Mouse (Mus musculus): Measurements from ENCODE around the gene Ror1. TPM values are rescaled to one million over a fixed set of nuclear protein-coding genes. Genes with fewer than 3 reads are reported as not detected.

Ror1 gene
- total RNA-seq, 4 experiments from 2014 or later = 2.9 to 3.8 (median 3.3) TPM

DNA sequence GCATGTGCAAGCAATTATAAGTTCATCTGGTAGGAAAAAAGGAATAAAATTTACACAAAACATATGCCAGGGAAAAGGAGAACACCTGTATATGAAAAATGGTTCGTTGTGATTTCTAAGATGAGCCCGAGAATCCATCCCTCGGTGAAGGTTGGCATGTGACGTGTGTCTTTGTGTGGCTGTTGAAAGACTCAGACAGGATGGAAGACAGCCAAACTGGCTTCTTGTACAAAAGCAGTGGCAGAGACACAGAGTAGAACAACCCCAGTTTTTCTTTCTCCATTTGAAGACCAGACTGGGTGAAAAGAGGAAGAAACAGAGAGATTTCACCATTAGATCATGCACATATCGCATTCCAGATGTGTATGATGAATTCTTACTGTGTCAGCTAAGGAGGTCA, 62.8 kb downstream of the Ror1 start:
- no peak for DNase-seq (ENCODE audit: low spot score)

DNA sequence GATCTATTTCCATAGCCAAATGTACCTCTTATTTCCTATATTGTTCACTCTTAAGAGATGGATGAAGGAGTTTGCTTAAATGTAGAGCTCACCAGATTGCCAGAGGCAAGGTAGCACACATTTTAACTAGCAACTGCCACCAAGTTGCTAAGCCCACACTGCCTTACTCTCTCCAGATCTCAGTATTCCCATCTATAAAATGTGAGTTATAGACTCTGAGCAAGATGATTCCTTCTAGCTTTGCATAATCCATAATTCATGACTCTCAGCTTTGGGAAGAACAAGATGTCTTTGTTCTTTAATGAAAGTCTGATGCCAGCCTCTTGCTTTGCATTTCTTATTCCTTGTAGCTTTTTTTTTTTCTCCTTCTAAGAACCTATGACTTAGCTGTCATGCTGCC, 64.6 kb downstream of the Ror1 start:
- DNase-seq (ENCODE audit: low spot score) = no peak

DNA sequence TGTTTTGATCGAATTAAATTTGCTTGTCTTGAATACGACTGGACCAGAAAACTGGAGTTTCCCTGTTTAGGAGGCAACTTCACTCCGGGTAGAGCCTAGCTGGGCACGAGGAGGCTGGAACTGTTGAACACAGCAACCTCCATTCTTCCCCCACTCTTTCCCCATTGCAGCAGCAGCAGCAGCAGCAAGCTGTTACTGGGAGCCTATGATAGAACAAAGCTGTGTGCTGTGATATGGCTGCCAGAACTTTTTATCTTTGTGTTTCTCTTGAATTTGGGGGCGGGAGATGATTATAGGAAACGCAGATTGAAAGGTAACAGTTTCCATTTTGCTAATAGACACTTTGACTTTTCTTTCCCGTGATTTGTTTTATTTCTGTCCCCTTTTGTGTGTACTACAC, 70.2 kb downstream of the Ror1 start:
- DNase-seq (ENCODE audit: low spot score) = no peak

GRCm38 (mm10) chr4:100166871-100167270, 71.3 kb downstream of the Ror1 start:
- DNase-seq (ENCODE audit: low spot score) = no peak

GRCm38 (mm10) chr4:100169683-100170082, 74.1 kb downstream of the Ror1 start:
- no peak for DNase-seq (ENCODE audit: low spot score)

- no peak for DNase-seq (ENCODE audit: low spot score)
These were observed 74.6 kb downstream of the Ror1 start for GRCm38 (mm10) chr4:100170161-100170650.

- DNase-seq (ENCODE audit: low spot score) = no peak
These were observed 75.2 kb downstream of the Ror1 start for GRCm38 (mm10) chr4:100170743-100171142.

- DNase-seq (ENCODE audit: low spot score) = no peak
These were observed 75.9 kb downstream of the Ror1 start for GRCm38 (mm10) chr4:100171483-100171898.

- peak; percentile 34 for DNase-seq (ENCODE audit: low spot score)
These were observed 80.0 kb downstream of the Ror1 start for GRCm38 (mm10) chr4:100175594-100175993.

DNA sequence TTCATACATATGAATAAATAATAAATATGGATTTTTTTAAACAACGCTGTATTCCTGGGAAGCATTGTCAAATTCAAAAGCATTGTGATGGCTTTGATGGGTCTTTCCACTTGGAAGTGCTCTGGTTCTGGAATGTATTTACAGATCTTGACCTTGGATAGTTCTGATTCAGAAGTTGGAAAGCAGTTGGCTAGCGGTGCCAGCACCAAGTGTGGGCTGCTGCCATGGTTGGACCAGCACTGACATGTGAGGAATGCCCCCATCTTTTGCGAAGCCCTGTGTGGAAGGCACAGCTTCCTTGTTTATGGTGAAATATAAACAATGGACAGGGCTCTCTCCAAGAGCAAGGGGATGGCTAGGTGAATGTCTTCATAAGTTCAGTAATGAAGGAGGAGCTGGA, 82.7 kb downstream of the Ror1 start:
- no peak for DNase-seq (ENCODE audit: low spot score)

- peak; percentile 84 for DNase-seq (ENCODE audit: low spot score)
These were observed 86.1 kb downstream of the Ror1 start for GRCm38 (mm10) chr4:100181676-100182075.

DNA sequence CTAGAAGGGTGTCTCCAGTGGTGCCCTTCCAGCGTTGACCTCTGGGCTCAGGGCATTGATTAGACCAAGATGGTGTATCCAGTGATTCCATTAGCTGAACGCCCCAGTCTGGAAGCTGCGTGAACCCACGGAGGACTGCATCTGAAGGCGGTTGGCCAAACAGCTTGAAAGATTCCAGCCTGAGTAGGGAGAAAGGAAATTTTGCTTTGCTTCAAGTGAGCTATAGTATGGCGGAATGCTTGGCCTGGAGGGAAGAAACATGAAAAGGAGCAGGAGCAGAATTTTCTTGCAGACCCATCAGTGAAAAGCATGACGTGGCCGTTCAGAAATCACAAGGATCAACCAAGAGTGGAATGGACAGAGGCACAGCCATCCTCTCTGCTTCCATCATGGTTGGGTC, 91.2 kb downstream of the Ror1 start:
- DNase-seq (ENCODE audit: low spot score) = no peak

GRCm38 (mm10) chr4:100187563-100188200, 92.1 kb downstream of the Ror1 start:
- peak; percentile 30 for DNase-seq (ENCODE audit: low spot score)

DNA sequence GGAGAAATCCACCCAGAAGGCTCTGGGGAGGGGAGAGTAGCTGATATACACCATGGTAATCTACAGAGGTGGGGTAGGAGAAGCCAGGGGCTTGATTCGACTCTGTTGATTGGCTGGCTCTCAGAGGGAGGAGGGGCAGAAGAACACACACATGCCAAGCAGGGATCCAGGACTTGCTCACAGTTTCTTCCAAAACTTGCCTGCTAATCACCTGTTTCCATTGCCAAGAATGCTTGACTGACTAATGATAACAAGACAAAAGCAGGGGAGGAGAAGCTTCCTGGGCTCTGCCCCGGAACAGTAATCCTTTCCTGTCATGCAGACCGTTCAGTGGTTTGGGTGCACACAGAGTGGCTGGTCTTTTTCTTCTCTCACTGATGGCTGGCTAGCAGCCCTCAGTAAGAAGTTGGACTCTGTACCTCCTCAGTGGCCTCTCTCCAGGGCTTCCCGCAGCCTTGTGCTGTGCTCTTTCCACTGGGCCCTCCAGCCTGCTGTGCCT, 92.7 kb downstream of the Ror1 start:
- peak; percentile 42 for DNase-seq (ENCODE audit: low spot score)

GRCm38 (mm10) chr4:100191483-100191882, 95.9 kb downstream of the Ror1 start:
- DNase-seq (ENCODE audit: low spot score) = no peak

DNA sequence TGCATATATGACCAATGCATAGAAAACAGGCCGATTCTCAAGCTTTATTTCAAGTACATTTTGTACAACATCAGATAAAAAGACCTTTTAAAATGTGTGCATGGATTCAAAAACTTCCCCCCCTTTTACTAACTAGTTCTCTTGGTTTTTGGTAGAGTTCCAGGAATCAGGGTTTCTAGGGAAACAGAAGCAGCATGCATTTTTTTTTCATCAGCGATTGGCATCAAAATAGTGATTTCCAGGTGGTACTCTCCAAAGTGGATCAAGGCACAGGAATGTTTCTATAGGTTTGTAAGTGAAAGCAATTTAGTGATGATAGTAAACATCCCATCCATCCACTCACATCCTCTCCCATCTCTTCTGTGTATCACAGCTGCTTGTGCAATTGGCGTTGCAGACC, 98.5 kb downstream of the Ror1 start:
- no peak for DNase-seq (ENCODE audit: low spot score)

GRCm38 (mm10) chr4:100196255-100196793, 100.7 kb downstream of the Ror1 start:
- DNase-seq (ENCODE audit: low spot score) = no peak

DNA sequence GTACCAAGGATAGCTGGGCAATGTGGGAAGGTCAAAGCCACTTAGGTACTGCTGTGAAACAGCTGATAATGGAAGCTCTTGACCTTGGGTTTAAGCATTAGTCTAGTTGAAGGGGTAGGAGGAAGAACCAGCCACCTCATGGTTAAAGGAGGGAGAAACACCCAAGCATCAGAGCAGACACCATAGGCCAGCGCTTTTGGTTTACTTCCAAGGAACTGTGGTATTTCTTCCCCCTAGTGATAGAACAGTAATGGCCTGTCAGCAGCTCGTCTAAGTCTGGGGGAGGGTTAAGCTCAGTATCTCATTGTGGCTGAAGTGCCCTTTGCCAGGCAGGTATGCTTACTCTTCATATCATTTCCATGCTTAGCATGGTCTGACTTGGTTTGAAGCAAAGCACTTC, 102.7 kb downstream of the Ror1 start:
- DNase-seq (ENCODE audit: low spot score) = no peak

DNA sequence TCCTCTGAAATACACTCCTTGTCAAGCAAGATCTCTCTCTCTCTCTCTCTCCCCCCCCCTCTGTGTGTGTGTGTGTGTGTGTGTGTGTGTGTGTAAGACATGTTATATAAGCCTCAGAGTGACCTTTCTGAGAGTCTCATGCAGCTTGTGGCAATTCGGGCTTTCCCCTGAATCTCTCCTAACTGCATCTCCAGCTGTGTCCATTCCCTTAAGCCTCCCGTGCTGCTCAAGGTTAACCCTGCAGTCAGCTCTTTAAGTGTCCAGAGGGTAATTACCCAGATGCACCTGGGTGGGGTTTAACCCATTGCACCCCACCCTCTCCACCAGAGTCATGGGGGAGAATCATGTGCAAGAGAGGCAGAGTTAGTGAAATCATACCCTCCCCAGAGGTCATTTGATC, 105.7 kb downstream of the Ror1 start:
- no peak for DNase-seq (ENCODE audit: low spot score)

DNA sequence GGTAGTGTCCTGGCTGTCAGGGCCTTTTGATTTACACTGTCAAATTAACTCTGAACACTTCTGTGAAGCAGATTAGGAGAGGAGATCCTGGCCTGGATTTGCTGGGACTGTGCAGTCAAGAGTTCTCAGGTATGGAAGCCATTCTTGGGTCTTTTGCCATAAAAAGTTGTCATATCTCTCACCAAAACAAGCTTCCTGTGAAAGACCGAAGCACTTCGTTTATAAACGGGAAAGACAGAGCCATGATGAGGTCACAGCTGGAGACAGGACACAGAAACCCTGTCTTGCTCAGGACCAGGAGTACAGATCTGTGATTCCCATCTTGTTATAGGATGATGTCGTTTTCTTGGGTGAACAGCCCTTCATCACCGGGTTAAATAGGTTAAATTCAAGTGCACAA, 107.5 kb downstream of the Ror1 start:
- no peak for DNase-seq (ENCODE audit: low spot score)

GRCm38 (mm10) chr4:100203688-100204087, 108.1 kb downstream of the Ror1 start:
- no peak for DNase-seq (ENCODE audit: low spot score)

DNA sequence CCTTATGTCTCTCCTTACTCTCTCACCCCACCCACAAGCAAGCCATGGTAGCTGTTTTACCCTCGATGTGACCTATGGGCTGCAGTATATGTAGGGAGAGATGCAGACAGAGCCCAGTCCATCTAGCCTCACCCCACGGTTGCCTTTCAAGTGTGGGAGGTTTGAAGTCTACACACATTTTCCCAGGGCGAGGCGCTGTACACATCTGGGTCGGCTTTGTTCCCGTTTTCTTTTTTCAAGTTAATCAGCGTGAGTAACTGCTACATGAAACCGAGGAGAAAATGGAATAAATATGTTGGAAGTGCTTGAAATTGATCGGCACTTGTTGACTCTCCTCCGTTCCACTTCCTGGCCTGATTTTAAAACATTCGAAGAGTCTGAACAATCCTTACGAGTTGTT, 108.8 kb downstream of the Ror1 start:
- DNase-seq (ENCODE audit: low spot score) = no peak

GRCm38 (mm10) chr4:100208081-100208480, 112.5 kb downstream of the Ror1 start:
- DNase-seq (ENCODE audit: low spot score) = no peak

GRCm38 (mm10) chr4:100209106-100209505, 113.5 kb downstream of the Ror1 start:
- DNase-seq (ENCODE audit: low spot score) = no peak

Measured in heart, adult 8-10 months (tissue).